Mouse (Mus musculus) midbrain, embryonic 14.5 days (tissue): Measurements from ENCODE around the gene Kif26a. TPM values are rescaled to one million over a fixed set of nuclear protein-coding genes. Genes with fewer than 3 reads are reported as not detected.
A peak's percentile ranks its signal among the peaks of the same experiment; 100 is the strongest.

Source experiments
- ATAC-seq: fragments of 200-750 bp; cut with Nextera tagmentation; 2 replicates; pipeline ENCODE4 v1.8.0; 2017; ENCODE audit warnings: moderate number of reproducible peaks, moderate library complexity; ENCODE audit not compliant: low FRiP score, low TSS enrichment
- DNase-seq: peaks from one replicate; pipeline ENCODE4 v3.0.0-alpha.2; 2015
- H3K27ac ChIP-seq: fragments of 300-500 bp; sonication (generic); replicated peaks from 2 replicates; pipeline ENCODE4 v1.5.1; 2014; ENCODE audit warnings: mild to moderate bottlenecking, low read depth, low read length, moderate library complexity
- H3K27me3 ChIP-seq: fragments of 300-500 bp; sonication (generic); 2 replicates; pipeline ENCODE4 v1.6.1; 2014; ENCODE audit warnings: low read length, control low read depth, mixed read lengths; ENCODE audit not compliant: control insufficient read depth, insufficient read depth
- H3K36me3 ChIP-seq: fragments of 300-500 bp; sonication (generic); 2 replicates; pipeline ENCODE4 v1.6.1; 2014; ENCODE audit warnings: low read length, control low read depth; ENCODE audit not compliant: control insufficient read depth, insufficient read depth
- H3K4me1 ChIP-seq: fragments of 300-500 bp; sonication (generic); 2 replicates; pipeline ENCODE4 v1.6.1; 2014; ENCODE audit warnings: mild to moderate bottlenecking, antibody characterized with exemption, low read length, control low read depth; ENCODE audit not compliant: control insufficient read depth, insufficient read depth
- H3K4me2 ChIP-seq: fragments of 300-500 bp; sonication (generic); 2 replicates; pipeline ENCODE4 v1.6.1; 2014; ENCODE audit warnings: mild to moderate bottlenecking, low read length, moderate library complexity
- H3K4me3 ChIP-seq: fragments of 300-500 bp; sonication (generic); replicated peaks from 2 replicates; pipeline ENCODE4 v1.5.1; 2014; ENCODE audit warnings: low read depth, low read length
- H3K9ac ChIP-seq: fragments of 300-500 bp; sonication (generic); replicated peaks from 2 replicates; pipeline ENCODE4 v1.6.1; 2014; ENCODE audit warnings: mild to moderate bottlenecking, low read length, moderate library complexity
- H3K9me3 ChIP-seq: fragments of 300-500 bp; sonication (generic); 2 replicates; pipeline ENCODE4 v1.6.1; 2016; ENCODE audit warnings: low read length, control low read depth, mixed read lengths; ENCODE audit not compliant: control insufficient read depth
- WGBS: fragments of 180-500 bp; shearing (Covaris S2); extraction: QIAGEN DNeasy Blood & Tissue Kit; methylation state at CpG from one replicate; pipeline ENCODE4 v1.1.7; 2014; 5-methylcytosine and 5-hydroxymethylcytosine counted together
- polyA plus RNA-seq: library from polyadenylated mRNA; unstranded; fragments of >200 nt; fragmentation: Nextera tagmentation; extraction: Ambion mirVana; gene quantifications from 2 replicates; pipeline ENCODE4 v1.2.1, GENCODE M21; 2014

Gene Kif26a
- polyA plus RNA-seq, 1 experiment from 2014 or later, result 6.2 TPM

GRCm38 (mm10) chr12:112182609-112182955 is 36.6 kb downstream of the Kif26a start:
- Histone ChIP-seq H3K4me3 (no peak overlapping the region), H3K27ac (no peak overlapping the region), H3K36me3 (peaks cover 27% of the 10 kb centered on the region), H3K9me3 (no peaks in the 10 kb centered on the region), H3K9ac (no peak overlapping the region), H3K4me1 (peaks cover 7% of the 10 kb centered on the region), H3K27me3 (no peaks in the 10 kb centered on the region), H3K4me2 (no peak overlapping the region)
- DNase-seq (no peak), ATAC-seq (no peak)
- 36% methylated on average over 7 of the region's 7 CpGs for WGBS

- Histone ChIP-seq H3K27me3 (no peaks in the 10 kb centered on the region), H3K36me3 (peaks cover 17% of the 10 kb centered on the region; the same call in 1 of the 2 replicates), H3K9me3 (no peaks in the 10 kb centered on the region), H3K27ac (no peak overlapping the region), H3K4me1 (peaks cover 7% of the 10 kb centered on the region), H3K9ac (no peak overlapping the region), H3K4me2 (no peak overlapping the region), H3K4me3 (no peak overlapping the region)
- ATAC-seq (no peak), DNase-seq (peak; percentile 26)
- 59% methylated on average over 6 of the region's 6 CpGs for WGBS
Observed at GRCm38 (mm10) chr12:112183675-112184074, 37.7 kb downstream of the Kif26a start.

- peaks cover 10% of the 10 kb centered on the region; the same call in 1 of the 2 replicates for H3K36me3 ChIP-seq
- peaks cover 7% of the 10 kb centered on the region for H3K4me1 ChIP-seq
- H3K4me2 ChIP-seq, result no peak overlapping the region
- ATAC-seq, result no peak
- H3K9ac ChIP-seq, result no peak overlapping the region
- H3K27me3 ChIP-seq, result no peaks in the 10 kb centered on the region
- no peak overlapping the region for H3K4me3 ChIP-seq
- 47% methylated on average over 3 of the region's 3 CpGs for WGBS
- H3K9me3 ChIP-seq, result no peaks in the 10 kb centered on the region
- H3K27ac ChIP-seq, result peak overlapping the region; percentile 32
- DNase-seq, result peak; percentile 38
Observed at GRCm38 (mm10) chr12:112184390-112184789, 38.4 kb downstream of the Kif26a start.

GRCm38 (mm10) chr12:112186899-112187298 is 40.9 kb downstream of the Kif26a start:
- 90% methylated on average over 6 of the region's 6 CpGs for WGBS
- peaks cover 4% of the 10 kb centered on the region for H3K4me1 ChIP-seq
- ATAC-seq, result no peak

GRCm38 (mm10) chr12:112191753-112192152 is 45.7 kb downstream of the Kif26a start:
- H3K9me3 ChIP-seq, result no peaks in the 10 kb centered on the region
- no peaks in the 10 kb centered on the region for H3K27me3 ChIP-seq
- H3K4me3 ChIP-seq, result no peak overlapping the region
- H3K4me2 ChIP-seq, result no peak overlapping the region
- no peak overlapping the region for H3K27ac ChIP-seq
- no peak for DNase-seq
- no peaks in the 10 kb centered on the region for H3K36me3 ChIP-seq
- ATAC-seq, result no peak
- peaks cover 19% of the 10 kb centered on the region for H3K4me1 ChIP-seq
- WGBS, result 54% methylated on average over 6 of the region's 6 CpGs
- H3K9ac ChIP-seq, result no peak overlapping the region

More at GRCm38 (mm10) chr12:112186899-112187298, 40.9 kb downstream of the Kif26a start:
- Histone ChIP-seq H3K36me3 (no peaks in the 10 kb centered on the region), H3K27me3 (no peaks in the 10 kb centered on the region), H3K9ac (no peak overlapping the region), H3K4me2 (no peak overlapping the region), H3K4me3 (no peak overlapping the region), H3K27ac (no peak overlapping the region), H3K9me3 (no peaks in the 10 kb centered on the region)
- DNase-seq, result no peak

- 3% methylated on average over 13 of the region's 13 CpGs for WGBS
- H3K27me3 ChIP-seq, result no peaks in the 10 kb centered on the region
- no peak for DNase-seq
- no peak overlapping the region for H3K4me3 ChIP-seq
- H3K4me1 ChIP-seq, result peaks cover 21% of the 10 kb centered on the region
- H3K9me3 ChIP-seq, result no peaks in the 10 kb centered on the region
- H3K36me3 ChIP-seq, result no peaks in the 10 kb centered on the region
- peak overlapping the region; percentile 38 for H3K4me2 ChIP-seq
- no peak for ATAC-seq
- 0 out of 2 replicates have a peak overlapping the region, but pooled peaks have one; percentile 32 for H3K27ac ChIP-seq
- peak overlapping the region; percentile 26 for H3K9ac ChIP-seq
Observed at GRCm38 (mm10) chr12:112195019-112195418, 49.0 kb downstream of the Kif26a start.

- H3K9me3 ChIP-seq, result no peaks in the 10 kb centered on the region
- DNase-seq (no peak), ATAC-seq (no peak)
- H3K4me1 ChIP-seq, result peaks cover 25% of the 10 kb centered on the region
- H3K27me3 ChIP-seq, result no peaks in the 10 kb centered on the region; the same call in 1 of the 2 replicates
- H3K27ac ChIP-seq, result no peak overlapping the region
- WGBS, result 78% methylated on average over 10 of the region's 10 CpGs
- no peak overlapping the region for H3K4me3 ChIP-seq
- H3K4me2 ChIP-seq, result no peak overlapping the region
- no peak overlapping the region for H3K9ac ChIP-seq
- H3K36me3 ChIP-seq, result no peaks in the 10 kb centered on the region
Observed at GRCm38 (mm10) chr12:112196562-112196961, 50.6 kb downstream of the Kif26a start.

- H3K9me3 ChIP-seq, result no peaks in the 10 kb centered on the region
- H3K4me3 ChIP-seq, result no peak overlapping the region
- H3K9ac ChIP-seq, result no peak overlapping the region
- no peak overlapping the region for H3K4me2 ChIP-seq
- DNase-seq, result no peak
- H3K27me3 ChIP-seq, result no peaks in the 10 kb centered on the region; the same call in 1 of the 2 replicates
- WGBS, result 82% methylated on average over 3 of the region's 3 CpGs
- no peak overlapping the region for H3K27ac ChIP-seq
- H3K4me1 ChIP-seq, result peaks cover 25% of the 10 kb centered on the region
- H3K36me3 ChIP-seq, result no peaks in the 10 kb centered on the region
- no peak for ATAC-seq
Observed at GRCm38 (mm10) chr12:112199363-112199762, 53.4 kb downstream of the Kif26a start.

GRCm38 (mm10) chr12:112200045-112200444 is 54.0 kb downstream of the Kif26a start:
- DNase-seq (no peak), ATAC-seq (no peak)
- no peak overlapping the region for H3K4me3 ChIP-seq
- peaks cover 20% of the 10 kb centered on the region for H3K4me1 ChIP-seq
- H3K9ac ChIP-seq, result no peak overlapping the region
- H3K9me3 ChIP-seq, result no peaks in the 10 kb centered on the region
- no peaks in the 10 kb centered on the region; the same call in 1 of the 2 replicates for H3K27me3 ChIP-seq
- H3K4me2 ChIP-seq, result no peak overlapping the region
- WGBS, result 61% methylated on average over 2 of the region's 2 CpGs
- H3K36me3 ChIP-seq, result no peaks in the 10 kb centered on the region
- H3K27ac ChIP-seq, result no peak overlapping the region
